Mouse (Mus musculus) C2C12 (cell line): Measurements from ENCODE around the gene Kcna7.

Experiments used
- CEBPB ChIP-seq: IDR thresholded peaks from one replicate; pipeline ENCODE4 v1.6.1; 2011; ENCODE audit warnings: low read depth, mild to moderate bottlenecking, control low read depth, moderate library complexity
- CTCF ChIP-seq: IDR thresholded peaks from one replicate; pipeline ENCODE4 v1.5.1; 2011; ENCODE audit not compliant: control insufficient read depth, insufficient read depth, insufficient read length
- MYOD1 ChIP-seq: IDR thresholded peaks from one replicate; pipeline ENCODE4 v1.6.1; 2011; ENCODE audit warnings: low read depth; ENCODE audit not compliant: control insufficient read depth, insufficient read length
- USF1 ChIP-seq: IDR thresholded peaks from one replicate; pipeline ENCODE4 v1.6.1; 2011; ENCODE audit warnings: low read depth, mild to moderate bottlenecking, control low read depth, moderate library complexity

- TF ChIP-seq MYOD1 (no peak), CEBPB (no peak), CTCF (no peak), USF1 (no peak)
These were observed 28.4 kb downstream of the Kcna7 start for GRCm38 (mm10) chr7:45433835-45434202.
